Mouse (Mus musculus) heart, adult 2 months (tissue): ENCODE measurements around the gene Kirrel3.

Source experiments
- CTCF ChIP-seq: fragments of 200-600 bp; IDR thresholded peaks from 2 replicates; pipeline ENCODE4 v1.8.1; 2022; ENCODE audit warnings: antibody characterized with exemption, mild to moderate bottlenecking, moderate library complexity
- EP300 ChIP-seq: fragments of 200-500 bp; IDR thresholded peaks from 2 replicates; pipeline ENCODE4 v1.6.1; 2011; ENCODE audit warnings: low read depth, low read length, control low read depth; ENCODE audit not compliant: insufficient read depth
- POLR2A ChIP-seq: fragments of 200-500 bp; IDR thresholded peaks from 2 replicates; pipeline ENCODE4 v1.6.1; 2011; ENCODE audit warnings: mild to moderate bottlenecking, low read depth, low read length, control low read depth; ENCODE audit not compliant: insufficient read depth

DNA sequence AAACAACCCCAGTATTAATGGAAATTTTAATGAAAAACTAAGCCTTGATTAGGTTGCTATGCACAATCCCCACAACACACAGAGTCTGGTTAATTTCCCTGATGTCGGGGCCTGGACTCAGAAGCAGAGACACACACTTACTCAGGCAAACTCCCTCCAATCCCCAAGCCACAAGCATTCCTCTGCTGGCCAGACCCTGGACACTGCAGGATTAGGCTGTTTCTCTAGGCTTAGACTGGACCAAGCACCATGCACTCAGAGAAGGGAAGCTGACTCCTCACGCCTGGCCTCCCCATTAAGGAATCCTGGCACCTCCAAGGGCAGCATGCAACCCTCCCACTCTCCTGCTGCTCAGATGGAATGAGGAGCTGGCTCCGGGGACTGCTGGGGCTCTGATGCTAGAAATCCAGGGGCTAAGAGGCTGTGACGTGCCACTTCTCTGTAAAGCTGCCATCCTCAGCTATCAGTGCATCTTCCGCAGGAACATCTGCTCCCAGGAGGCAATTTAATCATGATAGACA is 324.4 kb downstream of the Kirrel3 start:
- TF ChIP-seq CTCF (no peak), POLR2A (no peak), EP300 (no peak)
